Mouse (Mus musculus): ENCODE measurements around the gene Ampd2.
A peak's percentile ranks its signal among the peaks of the same experiment; 100 is the strongest.

The Ampd2 gene

DNA sequence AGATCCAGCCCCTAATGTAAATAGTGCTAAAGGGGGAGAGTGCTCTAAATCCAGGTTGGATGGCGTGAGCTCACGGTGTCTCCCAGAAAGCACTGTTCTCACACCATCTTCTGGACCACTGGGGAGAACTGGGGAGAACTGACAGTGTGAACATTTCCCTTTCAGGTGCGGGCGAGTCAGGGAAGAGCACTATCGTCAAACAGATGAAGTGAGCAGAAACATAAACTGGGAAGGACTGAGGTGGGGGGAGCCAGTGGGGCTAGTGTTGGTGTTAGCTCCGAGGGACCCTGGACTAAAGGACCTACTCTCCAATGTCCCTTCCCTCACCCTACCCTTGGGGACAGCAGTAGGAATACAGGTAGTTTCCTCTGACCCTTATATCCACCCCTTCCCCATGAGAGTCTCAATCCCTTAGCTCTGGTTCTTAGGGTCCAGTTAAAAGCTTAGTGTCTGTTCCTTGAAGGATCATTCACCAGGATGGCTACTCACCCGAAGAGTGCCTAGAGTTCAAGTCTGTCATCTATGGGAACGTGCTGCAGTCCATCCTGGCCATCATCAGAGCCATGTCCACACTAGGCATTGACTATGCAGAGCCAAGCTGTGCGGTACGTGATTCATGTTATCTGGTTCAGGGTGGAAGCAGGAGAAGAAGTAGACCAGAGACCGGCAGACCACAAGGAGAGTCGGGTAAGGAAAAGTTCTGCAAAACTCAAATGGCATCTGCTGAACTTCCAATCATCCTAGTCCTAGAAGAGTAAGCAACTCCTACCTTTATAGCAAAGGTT, 8.7 kb upstream of the Ampd2 start:
- no peak for DNase-seq (ENCODE audit: low spot score in 2 of 2)

DNA sequence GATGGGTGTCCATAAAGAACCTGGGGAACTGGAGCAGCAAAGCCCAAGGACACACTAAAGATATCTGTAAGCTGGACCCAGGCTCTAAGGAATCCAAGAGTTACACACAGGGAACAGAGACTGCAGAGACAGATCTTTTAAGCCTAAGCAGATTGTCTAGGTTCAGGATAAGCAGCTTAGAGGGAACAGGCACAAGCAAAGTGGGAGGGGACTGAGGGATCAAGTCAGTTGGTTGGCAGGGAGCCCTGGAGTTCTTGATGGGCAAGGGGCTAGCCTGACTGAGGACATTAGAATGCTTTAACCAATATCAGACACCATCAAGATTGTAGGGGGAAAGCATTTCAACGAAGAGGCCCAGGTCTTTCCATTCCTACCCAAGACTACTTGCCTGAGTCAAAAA, 7.7 kb upstream of the Ampd2 start:
- DNase-seq (ENCODE audit: low spot score in 2 of 2): no peak

DNA sequence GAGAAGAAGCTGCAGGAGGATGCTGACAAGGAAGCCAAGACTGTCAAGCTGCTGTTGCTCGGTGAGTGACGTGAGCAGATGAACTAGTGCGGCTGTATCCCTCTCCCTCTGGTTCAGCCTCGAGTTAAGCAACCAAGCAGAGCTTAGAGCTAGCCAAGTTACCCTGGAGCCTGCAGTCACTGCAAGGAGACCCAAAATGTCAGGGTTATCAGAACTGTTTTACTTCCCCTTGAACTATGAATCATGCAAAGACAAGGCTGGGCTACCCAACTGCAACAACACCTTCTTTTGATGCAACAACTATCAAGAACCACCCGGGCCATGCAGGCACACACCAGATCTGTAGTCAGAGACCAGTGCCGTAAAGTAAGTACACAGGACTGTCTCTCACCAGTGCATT, 6.9 kb upstream of the Ampd2 start:
- no peak for DNase-seq (ENCODE audit: low spot score in 2 of 2)

DNA sequence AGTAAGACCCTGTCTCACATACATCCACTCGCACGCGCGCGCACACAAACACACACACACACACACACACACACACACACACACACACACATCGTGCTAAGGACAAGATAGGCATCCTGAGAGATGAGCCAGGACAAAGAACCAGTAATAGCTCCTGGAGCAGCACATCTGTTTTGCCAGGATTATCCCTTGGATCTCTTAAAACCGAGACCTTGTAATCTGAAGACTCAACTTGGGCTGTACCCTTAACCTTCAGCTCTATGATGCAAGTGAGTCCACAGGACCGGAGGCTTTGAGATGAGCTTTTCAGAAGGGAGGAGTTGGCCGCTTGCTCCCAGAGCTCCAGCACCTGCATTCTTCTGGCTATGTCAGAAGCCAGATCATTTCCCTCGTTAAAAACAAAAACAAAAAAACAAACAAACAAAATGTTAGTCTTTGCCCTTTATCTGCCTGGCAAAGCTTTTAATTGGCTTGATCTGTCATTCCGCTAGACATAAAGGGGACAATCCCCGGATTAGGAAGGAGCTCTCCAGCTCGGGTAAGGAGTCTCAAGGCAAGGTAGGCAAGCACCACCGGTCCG, 6.2 kb upstream of the Ampd2 start, which contains the start of gene Gnat2:
Gene Gnat2 (plus strand): TSS at position 254 of the 580 bp plus-strand sequence.
- no peak for DNase-seq (ENCODE audit: low spot score in 2 of 2)

DNA sequence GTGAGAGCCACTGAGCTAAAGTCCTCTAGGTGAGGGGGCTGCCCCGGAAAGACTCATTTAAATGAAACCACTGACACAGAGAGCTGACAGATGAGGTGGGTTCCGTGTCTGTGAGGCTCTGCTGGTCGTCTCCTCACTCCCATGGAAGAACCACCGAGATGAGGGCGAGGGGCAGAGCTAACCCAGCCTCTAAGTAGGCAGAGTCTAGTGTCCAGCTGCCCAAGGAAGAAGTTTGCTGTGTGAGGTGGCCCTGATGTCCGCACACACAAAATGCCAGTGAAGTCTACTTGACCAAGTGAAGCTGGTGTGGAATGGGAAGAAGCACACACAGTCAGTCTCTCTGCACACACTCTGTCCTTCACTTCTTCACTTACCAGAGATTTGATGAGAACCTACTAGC, 5.6 kb upstream of the Ampd2 start:
- DNase-seq (ENCODE audit: low spot score in 2 of 2): no peak

DNA sequence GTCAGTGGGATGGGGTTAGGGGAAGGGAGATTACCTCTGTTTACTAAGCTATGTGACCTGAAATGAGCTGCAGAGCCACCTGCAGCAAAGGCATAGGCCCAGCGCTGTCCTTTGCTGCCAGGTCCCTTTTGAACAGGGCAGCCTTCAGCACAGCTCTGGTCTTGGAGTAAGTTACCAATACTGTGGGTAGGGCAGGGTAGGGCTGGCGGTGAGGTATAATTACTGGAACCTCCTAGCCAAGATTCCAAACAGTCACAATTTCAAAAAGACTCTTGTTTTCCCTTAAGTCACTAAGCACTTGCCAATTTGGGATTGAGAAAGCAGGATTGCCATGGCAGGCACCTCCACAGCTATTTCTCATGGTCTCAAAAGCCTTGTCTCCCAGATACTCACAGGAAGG, 4.1 kb upstream of the Ampd2 start:
- DNase-seq (ENCODE audit: low spot score in 2 of 2): no peak

DNA sequence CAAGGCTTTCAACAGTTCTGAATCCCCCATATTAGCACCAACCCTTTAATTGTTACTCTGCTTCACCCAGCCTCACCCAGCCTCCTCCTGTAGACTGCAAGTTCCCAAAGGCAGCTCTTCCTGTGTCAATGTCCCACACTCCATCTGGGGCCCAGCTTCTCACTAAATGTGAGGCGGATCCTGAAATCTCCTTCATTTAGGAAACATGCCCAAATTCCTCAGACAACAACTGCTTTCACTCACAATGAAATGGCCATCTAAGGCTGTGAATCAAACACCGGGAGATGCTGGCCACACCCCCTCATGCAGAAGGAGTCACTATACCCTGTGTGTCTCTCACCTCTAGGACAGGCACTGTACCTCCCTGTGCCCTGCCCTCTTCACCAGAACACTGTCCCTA, 3.5 kb upstream of the Ampd2 start:
- no peak for DNase-seq (ENCODE audit: low spot score in 2 of 2)

DNA sequence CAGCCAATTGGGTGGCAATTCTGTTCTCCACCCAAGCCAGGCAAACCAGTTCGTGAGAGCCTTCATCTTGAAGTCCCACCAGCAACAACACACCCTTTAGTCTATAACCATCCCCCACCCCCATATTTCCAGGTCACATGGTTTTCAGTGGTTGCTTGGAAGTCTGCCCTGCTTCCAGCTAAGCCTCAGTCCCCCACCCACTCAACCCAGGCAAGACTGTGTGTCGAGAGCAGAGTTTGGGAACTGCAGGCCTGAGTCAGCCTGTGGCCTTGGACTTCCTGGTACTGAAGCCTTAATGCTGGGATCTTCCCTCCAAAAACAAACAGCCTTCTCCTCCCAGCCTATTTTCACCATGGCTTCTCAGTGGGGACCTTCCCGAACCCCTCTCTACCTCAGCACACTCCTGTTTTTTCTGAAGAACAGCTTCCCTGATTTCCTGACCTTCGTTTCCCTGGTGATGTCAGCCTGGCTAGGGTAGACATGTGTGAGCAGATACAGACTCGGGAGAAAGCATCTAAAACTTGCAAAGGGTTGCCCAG, 2.5 kb upstream of the Ampd2 start:
- DNase-seq (ENCODE audit: low spot score in 2 of 2): no peak

DNA sequence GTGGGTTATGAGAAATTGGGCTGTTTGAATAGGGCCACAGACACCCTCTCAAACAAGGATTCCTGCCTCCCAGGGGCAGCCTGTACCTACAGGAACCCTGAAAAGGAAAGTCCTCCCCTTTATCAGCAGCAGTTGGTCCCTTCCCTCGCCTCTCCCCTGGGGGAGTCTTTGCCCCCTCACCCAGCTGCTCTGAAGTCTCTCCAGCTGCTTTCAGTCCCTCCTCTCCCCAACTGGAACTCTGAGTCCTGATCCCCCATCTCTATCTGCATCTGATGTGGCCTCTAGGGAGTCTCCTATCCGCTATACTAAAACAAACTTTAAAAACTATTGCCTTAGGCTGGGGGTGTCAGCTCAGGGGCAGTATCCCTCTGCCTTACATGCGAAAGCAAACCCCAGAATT, 878 bp upstream of the Ampd2 start:
- no peak for DNase-seq (ENCODE audit: low spot score in 2 of 2)

DNA sequence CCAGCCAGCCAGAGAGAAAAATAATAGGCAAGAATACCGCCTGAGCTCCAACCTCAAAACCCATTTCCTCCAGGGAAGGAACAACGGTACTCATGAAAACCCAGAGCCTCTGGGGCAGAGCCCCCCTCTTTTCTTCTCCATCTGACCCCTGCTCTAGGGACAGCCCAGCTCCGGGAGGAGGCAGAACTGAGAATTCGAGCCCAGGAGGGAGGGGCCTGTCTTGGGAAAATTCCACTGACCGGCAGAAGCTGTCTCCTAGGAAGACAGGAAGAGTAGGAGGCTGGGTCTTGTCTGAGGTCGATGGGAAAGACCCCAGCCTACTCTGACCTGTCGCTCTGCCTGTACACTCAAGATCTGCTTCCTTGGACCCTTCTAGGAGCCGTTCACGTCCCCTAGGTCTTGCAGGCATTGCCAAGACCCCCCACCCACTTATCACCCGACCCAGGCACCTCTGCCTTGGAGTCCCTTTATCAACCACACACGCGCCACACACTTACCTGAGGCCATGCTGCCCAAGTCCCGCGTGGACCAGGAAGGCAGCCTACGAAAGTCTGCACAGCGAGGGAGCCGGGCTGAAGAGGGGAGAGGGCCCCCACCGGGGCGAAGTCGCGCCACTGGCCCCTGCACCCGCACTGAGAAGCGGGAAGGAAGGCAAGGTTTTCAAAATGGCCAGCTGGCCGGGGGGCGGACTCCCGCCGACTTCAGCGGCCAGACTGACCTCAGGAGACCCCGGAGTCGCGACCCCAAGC, 556 bp downstream of the Ampd2 start:
- peak; percentile 84 to 86 for DNase-seq (ENCODE audit: low spot score in 2 of 2)

DNA sequence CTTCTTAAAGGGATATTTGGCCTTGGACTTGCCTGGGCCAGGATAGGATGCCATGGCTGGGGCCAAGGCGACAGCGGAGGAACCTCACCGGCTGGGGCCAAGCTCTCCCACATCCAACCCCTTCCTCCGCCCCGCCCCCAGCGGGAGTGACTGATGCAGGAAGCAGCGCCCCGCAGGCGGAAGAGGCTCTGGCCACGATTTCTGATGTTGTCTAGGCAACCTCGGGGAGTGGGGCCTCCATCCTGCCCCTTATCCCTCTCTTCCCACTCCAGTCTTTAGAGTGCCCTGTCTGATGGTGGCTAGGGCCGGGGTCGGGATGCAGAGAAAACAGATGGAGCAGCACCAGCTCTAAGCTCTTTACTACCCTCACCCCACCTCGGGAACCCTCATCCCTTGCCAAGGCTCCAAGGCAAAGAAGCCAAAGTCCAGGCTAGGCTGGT, 1.1 kb downstream of the Ampd2 start:
- peak; percentile 88 to 94 for DNase-seq (ENCODE audit: low spot score in 2 of 2)

DNA sequence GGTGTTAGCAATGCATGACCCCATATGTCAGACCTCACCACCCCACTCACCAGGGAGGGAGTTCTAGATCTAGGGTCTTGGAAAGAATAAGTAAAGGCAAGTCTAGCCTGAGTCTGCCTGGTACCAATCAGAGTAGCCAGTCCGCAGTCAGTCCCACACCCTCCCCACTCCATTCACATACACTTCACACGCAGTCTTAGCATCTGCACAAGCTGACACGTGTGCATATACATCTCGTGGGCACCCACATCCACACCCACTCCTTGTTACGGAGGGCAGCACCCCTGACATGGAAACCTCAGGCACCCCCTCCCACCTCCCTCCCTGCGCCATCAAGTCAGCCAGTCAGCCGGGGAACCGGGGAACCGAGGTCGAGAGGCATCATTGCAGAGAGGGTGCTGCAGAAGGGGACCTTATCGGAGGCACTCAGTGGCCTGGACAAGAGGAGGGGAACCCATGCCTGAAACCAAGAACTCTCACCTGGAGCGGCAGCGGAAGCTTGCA, 1.6 kb downstream of the Ampd2 start:
- DNase-seq (ENCODE audit: low spot score in 2 of 2): no peak

DNA sequence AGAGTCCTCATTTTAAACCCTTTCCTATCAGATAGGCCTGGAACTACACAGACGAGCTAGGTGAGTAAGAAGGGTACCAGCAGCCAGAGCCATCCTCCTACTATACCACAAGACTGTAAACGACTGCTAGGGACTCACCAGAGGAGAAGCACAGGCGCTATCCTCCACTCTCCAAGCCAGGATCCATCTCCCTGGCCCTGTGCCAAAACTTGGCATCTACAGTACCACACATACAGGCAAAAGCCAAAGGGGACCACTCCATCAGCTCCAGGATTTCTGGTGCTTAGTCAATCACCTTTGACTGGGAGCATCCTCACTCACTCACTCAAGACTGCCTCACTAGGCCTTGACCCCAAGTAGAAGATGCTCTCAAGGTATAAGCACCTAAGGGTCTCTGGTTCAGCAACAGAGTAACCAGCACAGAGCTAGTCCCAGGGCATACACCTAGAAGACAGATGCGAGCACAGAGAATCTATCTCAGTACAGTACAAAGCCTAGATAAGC, 2.5 kb downstream of the Ampd2 start:
- no peak for DNase-seq (ENCODE audit: low spot score in 2 of 2)

DNA sequence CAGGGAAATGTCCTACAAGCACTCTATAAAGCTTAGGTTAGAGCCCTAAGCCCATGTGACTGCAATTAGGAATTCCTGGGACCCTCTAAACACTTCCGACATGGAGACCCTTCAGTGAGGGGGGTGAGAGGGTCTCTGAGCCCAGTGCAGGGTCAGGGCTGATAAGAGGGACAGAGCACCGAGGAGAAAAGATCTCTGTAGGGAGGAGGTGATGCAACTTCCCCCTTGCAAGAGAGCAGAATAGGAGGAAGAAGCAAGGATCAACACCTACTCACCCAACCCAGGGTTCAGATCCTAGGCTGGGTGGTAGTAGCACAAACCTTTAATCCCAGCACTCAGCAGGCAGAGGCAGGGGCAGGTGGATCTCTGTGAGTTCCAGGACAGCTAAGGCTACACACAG, 3.3 kb downstream of the Ampd2 start:
- DNase-seq (ENCODE audit: low spot score in 2 of 2): no peak

DNA sequence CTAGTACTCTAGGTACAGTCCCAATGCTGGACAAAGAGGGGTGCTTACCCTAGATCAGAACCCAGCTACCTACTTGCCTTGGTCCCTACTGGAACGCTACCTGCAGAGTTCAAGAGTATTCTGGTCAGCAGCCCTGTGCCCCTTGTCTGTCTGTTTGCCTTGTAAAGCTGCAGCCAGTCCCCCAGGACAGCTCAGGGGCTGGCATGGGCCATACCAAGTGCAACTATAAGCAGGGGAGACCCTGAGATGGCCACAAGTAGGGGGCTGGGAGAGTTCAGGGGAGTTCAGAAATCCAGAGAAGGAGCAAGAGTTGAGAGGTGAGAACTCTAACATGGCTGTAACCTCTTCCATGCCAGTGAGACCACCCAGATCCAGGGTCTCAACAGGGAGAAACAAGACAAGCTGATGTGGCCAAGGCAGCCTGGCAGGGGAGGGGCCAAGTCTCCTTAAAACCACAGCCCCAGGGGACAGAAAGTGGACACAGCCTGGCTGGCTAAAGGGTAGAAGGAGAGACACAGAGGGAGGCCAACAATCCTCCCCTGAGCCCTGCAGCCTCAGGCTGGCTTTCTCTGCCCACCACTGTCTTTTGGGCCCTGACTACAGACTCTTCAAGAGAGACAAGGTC, 4.1 kb downstream of the Ampd2 start:
- no peak for DNase-seq (ENCODE audit: low spot score in 2 of 2)

DNA sequence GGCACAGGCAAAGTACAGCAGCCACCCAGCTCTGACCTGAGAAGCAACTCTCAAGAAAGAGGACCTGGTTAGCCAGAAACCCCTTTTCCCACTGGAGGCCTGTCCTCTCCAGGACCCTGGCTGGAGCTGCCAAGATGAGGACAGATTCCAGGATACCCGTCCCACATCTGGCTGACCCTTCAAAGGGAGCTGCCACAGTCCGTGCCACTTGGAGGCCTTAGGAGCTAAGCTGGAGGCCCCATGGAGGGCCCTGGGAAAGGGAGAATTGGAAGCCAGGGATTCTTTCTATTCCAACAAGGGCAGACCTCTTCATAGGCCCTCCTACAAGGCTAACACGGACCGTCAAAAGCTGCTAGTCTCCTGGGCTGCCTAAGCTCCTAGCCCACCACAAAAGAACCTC, 4.8 kb downstream of the Ampd2 start:
- no peak for DNase-seq (ENCODE audit: low spot score in 2 of 2)

DNA sequence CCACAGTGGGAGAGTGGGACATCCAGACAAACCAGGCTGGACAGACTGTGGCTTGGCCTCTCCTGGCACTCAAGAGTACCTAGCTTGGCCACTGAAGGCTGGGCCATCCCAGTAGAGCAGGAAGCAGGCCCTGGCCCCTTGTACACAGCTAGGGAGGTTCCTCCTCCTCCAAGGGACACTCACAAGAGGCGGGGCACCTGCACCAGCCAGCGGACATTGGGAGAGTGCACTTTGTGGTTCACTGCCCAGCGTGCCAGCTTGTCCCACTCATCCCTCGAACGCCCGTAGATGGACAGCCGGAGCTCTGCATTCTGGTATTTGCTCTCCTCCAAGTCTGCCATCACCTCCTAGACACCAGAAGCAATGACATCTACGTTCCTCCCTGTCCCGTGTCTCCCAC, 9.6 kb downstream of the Ampd2 start:
- no peak for DNase-seq (ENCODE audit: low spot score in 2 of 2)

DNA sequence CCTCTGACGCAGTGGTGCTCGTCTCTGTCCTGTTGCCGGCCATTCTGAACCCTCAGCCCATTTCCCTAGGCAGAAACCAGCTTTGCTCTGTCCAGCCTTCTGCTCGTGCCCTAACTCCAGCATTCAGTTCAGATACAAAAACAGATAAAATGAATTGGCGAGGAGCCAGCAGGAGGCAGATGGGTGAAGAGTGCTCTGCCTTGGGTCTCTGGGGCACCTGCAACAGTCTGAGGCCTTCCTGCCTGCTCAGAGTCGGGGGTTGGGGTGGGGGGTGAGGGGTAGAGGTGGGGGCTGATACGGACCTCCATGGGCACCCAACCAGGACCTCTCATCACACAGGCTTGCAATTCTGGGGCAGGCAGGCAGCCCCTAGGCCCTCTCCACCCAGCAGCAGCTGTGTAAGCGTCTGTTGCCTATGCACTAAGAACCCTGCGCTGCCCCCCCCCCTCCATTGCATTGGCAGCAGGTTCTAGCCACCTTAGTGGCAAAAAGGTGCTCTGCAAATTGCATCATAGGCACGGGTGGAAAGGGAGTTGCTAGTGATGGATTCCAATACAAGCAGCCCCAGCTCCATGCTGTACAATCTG, 13.4 kb downstream of the Ampd2 start:
- DNase-seq (ENCODE audit: low spot score in 2 of 2): no peak

DNA sequence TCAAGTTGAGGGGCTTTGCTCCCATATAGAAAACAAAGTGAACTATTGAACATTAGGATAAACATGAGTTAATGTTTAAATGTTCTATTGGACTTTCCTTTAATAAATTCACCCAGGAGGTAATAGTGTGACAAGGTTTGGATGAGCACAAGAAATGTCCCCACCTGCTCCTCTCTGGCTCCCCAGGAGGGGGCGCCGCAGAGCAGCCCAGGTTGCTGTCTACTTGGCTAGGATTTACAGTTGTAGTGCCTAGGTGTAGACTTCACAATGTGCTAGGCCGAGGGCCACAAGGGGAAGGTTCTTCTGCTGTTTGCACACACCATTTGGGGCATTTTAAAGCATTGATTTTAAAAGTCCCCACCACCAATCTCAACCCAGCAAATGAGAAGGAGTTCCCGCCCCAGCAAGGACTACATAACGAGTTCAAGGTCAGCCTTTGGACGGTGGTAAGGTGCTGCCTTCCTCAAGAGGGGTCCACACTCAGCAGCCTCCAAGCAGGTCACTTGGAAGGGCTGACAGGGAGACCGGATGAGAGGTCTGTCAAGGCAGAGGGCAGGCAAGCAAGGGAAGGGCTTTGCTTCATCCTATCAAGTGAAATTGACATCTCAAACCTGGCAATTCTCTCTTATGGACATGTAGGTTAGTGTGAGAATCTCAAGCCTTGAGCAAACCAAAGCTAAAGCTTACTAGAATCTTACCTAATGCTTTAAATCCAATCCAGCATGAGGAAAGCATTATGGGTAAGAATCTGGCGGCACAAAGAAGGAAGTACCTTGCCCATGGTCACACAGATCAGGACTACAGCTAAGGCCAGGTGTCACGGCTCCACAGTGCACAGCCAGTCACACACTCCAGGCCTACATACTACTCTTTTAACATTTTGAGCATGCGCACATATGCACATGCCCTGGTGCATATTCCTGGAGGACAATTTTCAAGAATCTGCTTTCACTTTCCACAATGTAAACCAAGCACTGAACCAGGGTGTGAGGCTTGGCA, 15.9 kb downstream of the Ampd2 start:
- peak; percentile 60 to 77 for DNase-seq (ENCODE audit: low spot score in 2 of 2)

DNA sequence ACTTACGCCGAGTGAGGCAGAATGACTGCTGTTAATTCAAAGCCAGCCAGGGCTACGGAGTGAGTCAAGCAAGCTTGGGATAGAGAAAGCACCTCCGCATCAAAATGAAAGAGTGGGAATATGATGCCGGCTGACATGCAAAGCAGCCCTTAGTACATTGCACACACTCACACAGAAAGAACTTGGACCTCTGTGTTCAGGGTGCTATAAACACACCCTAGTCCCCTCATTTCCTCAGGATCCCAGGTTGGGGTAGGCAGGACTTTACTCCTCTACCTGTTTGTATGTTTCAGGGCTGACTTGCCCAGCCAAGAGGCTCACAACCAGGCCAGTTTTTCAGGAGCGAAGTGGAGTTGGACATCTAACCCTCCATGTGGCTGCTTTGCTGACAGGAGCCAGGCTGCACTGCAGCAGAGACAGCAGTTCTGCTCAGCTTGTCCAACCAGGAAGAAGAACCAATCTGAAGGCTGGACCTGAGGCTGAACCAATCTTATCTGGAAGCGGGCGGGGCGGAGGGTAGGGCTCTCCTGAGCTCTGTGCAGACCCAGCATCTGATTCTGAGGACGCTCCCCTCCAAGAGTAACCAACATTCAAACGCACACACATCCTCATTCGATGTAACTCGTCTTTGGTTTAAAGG, 17.1 kb downstream of the Ampd2 start:
- DNase-seq (ENCODE audit: low spot score in 2 of 2): peak; percentile 55 to 69

Measured in urinary bladder, postnatal 36 days (tissue).